Mouse (Mus musculus): ENCODE measurements around the gene Snx32. TPM values are rescaled to one million over a fixed set of nuclear protein-coding genes. Genes with fewer than 3 reads are reported as not detected.
"Not testable (repeated sequence)": the region's sequence is repeated elsewhere in the genome, so short reads cannot be mapped to it uniquely, and the experiment has no call there.

Gene Snx32
- total RNA-seq, 2 experiments from 2014 or later = 88.3 TPM

DNA sequence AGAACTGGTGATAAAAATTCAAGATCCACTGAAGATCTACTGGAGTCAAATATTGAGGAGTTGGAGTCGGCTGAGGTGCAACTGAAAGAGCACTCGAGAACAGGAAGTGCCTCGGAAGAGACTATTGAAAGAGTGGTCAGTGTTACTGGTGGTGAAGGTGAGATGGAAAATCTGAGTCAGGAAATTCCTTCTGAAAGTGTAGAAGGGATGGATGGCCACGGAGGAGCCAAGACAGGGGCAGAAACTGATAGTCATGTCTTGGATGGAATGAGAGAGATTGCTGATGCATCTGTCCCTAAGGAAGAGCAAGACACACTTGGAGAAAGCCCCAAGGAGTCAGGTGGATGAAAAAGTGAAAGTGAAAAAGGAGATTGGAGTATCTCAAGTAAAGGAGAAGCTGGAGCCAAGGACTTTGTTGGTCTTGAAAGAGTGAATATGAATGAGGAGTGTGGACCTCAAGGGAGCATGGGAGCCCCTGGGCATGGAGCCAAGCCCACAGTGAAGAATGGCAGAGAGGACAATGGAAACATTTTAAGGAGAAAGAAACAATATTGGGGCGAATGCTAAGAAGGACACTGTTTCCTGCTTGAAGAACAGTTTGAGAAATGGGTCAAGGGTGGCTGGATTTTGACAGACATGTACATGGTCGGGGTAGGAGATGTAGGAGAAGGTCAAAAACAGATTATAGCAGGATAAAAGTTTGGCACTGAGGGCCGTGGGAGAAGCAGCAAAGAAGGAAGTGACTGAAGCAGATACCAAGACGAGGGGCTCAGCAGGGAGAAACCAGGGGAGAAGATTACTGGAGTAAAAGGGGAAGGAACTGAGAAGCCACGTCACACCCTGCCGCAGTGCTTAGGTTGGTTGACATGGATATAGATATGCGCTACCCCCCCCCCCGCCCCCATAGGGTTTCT lies 2.0 kb upstream of the Snx32 start:
- DNase-seq (ENCODE audit: low spot score in 2 of 2) = no peak

DNA sequence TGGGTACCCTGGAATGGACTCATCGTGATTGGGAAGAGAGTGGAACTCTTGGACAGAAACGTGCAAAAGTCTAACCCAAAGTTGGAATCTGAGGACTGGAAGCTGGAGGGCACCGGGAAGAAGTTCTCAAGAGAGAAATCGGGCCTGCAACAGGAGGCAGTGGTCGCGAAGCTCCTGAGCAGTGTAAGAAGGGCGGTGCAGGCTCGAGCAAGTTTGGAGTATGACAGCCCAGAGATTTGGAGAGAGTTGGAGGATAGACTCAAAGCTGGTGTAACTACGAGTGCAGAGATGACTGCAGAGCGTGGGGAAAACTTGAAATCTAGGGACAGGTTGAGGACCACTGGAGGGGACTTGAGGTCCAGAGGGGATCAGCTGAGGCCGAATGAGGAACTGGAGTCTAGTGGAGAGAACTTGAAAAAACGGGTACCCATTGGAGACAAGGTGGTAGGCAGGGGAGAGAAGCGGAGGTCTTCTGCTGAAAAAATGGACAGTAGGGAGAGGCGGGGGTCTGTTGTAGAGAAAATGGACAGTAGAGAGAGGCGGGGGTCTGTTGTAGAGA lies 815 bp upstream of the Snx32 start:
- no peak for DNase-seq (ENCODE audit: low spot score in 2 of 2)

DNA sequence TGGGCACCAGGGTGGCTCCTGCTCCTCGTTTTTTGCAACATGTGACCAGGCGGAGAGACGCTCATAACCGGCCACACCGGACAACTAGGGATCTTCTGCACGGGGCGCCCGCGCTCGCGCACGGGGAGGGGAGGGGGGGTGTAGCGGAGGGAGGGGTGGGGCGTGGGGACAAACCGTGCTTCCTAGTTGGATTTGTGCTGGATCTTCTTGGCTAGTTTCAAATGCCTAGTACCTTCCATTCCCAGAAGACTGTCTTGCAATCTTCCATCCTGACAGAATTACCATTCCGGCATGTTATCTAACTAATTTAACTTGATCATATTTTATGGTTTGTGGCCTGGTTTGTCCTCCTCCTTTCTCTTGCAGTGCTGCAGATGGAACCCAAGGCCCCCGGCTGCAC lies 6.7 kb downstream of the Snx32 start, which contains the start of gene 1700020D05Rik:
1700020D05Rik (minus strand) TSS at position 101 of the 400 bp plus-strand sequence.
- DNase-seq (ENCODE audit: low spot score in 2 of 2) = no peak

DNA sequence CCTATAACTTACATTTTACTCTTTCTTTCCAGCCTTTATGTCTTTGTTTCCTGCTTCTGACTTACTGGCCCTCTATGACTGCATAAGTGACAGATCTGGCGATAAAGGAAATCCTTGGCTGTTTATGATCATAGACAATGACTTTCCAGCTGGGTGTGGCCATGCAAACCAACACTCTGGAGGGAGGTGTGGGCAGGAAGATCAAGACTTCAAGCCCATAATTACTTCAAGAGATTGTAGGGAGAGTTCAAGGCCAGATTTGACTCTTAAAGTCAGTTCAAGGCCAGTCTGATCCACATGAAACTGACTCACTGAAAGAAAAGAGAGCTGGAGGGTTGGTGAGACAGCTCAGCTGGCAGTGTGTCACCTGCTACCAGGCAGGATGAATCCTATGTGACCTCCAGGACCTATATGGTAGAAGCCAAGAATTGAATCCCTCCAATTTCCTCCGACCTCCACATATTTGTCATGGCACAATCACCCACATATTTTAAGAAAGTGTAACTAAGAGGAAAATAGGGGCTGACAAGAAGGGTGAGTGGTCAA lies 9.9 kb downstream of the Snx32 start:
- no peak for DNase-seq (ENCODE audit: low spot score in 2 of 2)

DNA sequence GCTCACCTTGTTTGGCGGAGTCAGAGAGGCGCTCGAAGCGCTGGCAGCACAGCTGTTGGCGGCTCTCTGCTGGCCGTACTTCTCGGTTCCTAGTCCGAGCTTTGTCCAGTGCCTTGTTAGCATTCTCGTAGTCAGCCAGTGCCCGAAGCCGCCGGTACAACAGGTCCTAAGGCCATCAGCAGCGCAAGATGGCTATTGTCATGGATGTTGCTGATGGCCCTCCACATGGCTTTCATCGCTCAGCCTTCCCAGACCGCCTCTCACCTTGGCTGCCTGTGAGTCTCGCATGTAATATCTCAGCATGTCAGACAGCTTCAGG lies 14.3 kb downstream of the Snx32 start:
- no peak for DNase-seq (ENCODE audit: low spot score in 2 of 2)

DNA sequence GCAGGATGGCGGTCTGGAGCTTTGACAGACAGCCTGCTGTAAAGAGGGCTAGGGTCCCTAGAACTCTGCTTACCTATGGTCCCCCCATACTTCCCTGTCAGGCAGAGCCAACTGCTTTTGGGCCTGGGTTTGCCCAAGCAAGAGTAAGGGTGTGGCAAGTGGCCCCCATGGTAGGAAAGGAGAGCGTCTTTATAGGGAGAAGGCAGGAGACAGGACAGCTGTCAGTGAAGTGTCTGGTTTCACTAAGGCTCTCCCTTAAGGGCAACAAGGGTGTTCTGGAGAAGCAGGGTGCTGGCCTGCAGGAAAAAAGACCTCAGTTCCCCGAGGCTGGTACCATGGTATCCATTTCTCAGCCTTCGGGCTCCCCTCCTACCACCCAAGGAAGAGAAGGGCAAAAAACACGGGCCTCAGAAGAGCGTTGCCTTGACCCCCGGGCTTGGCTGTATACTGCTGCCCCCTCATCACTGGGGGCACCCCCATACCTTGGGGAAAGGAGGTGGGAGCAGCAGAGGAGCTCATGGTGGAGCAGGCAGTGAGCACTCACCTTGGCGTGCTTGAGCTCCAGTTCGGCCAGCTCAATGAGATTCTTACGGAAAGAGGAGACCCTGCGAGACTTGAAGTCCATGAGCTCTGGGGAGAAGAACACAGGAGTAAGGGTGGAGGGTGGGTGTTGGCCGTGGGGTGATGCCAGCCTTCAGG lies 14.8 kb downstream of the Snx32 start:
- no peak for DNase-seq (ENCODE audit: low spot score in 2 of 2)

DNA sequence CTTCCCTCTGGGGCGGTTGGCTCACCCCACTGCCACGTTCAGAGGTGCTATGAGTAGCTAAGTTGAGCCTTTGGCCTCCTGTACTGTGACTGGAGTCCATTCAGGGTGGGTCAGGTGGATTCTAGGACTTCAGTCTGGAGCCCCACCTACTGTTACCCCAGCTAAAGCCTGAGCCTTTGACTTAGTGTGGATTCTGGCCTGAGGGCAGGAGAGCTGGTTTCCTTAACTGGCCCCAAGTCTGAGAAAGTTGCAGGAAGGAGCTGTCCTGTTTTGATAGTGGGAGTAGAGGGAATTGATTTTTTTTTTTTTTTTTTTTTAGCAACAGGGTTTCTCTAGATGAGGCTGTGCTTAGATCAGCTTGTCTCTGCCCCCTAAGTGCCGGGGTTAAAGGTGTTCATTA lies 16.0 kb downstream of the Snx32 start:
- DNase-seq (ENCODE audit: low spot score in 2 of 2) = no peak

DNA sequence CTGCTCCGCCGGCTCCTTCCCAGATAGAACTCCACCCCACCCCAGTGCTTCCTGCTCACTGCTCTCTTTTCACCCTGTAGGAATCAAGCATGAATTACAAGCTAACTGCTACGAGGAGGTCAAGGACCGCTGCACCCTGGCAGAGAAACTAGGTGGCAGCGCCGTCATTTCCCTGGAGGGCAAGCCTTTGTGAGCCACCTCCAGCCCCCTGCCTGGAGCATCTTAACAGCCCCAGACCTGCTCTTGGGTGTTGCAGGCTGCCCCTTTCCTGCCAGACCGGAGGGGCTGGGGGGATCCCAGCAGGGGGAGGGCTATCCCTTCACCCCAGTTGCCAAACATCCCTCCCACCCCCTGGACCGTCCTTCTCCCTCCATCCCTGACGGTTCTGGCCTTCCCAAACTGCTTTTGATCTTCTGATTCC lies 17.0 kb downstream of the Snx32 start:
- not testable (repeated sequence) for DNase-seq (ENCODE audit: low spot score in 2 of 2)

DNA sequence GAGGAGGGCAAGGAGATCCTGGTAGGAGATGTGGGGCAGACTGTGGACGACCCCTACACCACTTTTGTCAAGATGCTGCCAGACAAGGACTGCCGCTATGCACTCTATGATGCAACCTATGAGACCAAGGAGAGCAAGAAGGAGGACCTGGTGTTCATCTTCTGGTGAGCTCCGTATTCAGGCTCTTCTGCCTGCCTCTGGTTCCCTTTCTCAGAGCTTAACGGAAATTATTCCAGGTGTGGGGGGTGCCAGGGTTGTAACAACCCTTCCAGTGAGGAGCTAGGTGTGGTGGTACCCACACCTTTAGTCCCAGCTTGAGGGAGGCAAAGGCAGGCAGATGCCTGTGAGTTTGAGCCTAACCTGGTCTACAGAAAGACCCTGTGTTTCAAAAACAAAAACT lies 17.7 kb downstream of the Snx32 start:
- DNase-seq (ENCODE audit: low spot score in 2 of 2) = no peak

DNA sequence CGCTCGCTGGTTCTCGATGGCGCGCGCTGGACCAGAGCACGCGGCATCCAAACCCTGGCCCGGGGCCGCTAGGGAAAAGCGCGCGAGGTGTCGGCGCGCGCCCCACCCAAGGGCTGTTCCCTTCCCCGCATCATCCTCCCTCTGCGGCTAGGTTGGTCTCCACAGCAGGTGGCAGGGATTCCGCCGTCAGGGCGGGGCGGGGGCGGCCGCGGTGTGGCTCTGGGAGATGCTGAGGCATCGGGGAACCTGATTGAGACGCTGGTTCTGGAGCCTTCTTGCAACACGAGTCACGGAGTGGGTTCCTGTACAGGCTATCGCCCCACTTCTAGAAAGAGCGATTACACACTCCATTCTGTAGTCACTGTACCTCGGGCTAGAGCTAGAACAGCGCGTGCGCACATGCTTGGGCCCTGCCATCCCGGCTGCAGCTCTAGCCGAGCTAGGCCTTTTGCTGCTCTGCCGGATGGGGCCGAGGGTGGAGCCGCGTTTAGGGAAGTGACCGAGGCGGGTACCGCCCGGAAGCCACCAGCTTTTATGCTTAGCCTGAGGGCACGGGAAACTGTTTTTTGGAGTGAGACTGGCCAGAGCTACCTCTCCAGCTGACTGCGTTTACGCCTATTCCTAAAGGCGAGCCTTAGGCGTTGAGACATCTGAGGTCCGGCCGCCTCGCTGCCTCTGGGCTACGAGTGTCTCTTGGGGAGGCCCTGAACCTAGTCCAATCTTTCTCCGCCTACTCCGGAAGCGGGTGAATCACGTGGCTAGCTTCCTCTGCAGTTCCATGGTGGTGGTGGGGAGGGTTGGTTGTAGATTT lies 19.2 kb downstream of the Snx32 start:
- peak; percentile 73 to 77 for DNase-seq (ENCODE audit: low spot score in 2 of 2)

DNA sequence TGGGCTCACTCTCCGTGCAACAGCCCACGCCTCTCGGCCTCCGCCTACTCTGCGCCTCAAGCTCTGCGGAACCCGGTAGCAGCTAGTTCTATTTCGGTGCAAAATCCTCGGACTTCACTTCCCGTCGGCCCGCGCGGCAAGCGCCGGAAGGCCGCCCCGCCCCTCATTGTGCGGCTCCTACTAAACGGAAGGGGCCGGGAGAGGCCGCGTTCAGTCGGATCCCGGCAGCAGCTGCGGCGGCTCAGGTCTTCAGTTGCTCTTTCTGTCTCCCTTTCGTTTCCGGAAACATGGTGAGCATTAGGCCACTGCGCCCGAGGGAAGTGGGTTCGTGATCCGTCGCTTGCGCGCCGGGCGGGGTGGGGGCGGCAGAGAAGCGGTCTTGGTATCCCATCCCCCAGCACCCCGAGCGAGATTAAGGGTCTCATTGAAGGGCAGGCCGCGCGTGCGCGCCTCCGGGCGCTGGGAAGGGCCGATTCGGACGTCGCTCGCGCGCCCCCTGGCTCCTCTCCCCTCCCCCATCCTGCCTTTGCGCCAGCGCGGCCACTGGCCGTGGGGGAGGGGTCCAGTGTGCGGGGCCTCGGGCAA lies 19.9 kb downstream of the Snx32 start, which contains the start of gene Cfl1:
Cfl1 (plus strand) TSS at position 143 of the 585 bp plus-strand sequence.
- peak; percentile 95 to 97 for DNase-seq (ENCODE audit: low spot score in 2 of 2)

DNA sequence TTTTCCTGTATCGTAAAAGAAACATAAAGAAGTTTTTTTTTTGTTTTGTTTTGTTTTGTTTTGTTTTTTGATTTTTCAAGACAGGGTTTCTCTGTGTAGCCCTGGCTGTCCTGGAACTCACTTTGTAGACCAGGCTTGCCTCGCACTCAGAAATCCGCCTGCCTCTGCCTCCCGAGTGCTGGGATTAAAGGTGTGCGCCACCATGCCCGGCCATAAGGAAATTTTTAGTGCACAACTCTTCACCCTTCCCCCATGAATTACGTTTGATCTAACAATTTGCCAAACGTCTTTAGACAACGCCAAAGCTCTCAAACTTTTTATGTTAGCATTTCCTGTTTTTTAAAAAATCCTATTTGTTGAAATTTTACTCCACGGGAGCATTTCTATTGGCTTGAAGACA lies 20.6 kb downstream of the Snx32 start:
- DNase-seq (ENCODE audit: low spot score in 2 of 2) = not testable (repeated sequence)

DNA sequence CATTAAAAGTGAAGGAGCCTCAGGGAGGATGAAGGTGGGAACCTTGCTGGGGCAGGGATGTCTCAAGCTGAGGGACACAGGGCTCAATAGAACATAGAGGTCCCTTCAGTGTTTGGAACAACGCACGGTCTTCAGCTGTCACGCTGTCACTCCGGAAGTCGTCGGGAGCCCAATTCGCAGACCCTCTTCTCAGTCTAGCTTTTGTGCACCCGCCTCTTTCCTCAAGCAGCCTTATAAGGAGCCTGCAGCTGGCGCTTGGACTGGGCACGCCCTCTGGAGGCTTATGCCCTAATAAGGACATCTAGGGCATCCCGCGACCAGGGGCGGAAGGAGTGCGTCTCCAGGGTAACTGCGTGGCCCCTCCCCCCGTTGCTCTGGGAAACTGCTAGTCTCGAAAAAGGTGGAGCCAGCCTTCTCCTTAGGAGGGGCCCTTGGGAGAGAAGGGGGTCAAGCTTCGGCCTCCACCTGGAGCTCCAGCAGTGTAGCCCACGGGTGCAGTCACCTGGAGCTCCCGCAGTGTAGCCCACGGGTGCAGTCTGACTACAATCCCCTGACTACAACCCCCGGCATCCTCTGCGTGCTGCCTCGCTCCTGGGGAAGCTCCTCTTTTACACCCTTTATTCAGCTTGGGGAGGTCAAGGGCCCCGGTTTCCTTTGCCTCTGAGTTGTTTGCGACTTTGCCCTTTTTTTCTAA lies 21.3 kb downstream of the Snx32 start:
- peak; percentile 96 to 97 for DNase-seq (ENCODE audit: low spot score in 2 of 2)

DNA sequence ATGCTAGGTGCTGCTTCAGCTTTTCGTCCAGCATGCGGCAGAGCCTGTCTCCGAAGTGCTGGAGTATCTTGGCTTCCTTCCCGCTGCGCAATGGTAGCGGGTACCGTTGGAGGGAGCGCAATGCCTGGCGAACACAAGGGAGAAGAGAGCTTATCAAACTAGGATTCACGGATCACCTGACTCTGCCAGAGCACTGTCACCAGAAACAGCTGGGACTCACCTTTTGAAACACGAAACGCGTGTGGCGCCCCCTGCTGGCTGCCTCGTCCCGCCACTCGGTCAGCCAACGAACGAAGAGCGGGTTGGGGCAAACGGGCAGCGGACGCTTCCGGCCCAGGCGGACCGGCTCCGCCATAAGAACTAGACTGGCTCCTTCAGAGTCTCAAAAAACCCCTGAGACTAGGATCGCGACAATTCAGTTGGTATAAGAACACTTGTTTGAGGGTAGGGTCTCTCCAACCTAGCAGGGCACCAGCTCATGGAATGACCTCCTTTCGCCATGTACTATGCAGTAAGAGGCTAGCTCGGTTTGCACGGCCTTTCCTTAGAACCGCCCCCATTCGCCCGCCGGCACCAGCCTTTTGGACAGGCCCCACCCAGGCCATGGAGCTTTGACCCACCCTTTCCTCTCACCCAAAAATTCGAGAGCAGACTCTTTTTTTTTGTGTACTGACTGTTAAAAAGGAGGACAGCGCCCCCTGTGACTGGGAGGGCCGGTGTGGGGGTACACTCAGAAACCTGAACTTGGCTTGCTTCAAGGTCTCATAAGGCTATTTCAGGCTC lies 22.4 kb downstream of the Snx32 start, which contains the start of gene Mus81:
Mus81 (minus strand) TSS at position 635 of the 783 bp plus-strand sequence.
- DNase-seq (ENCODE audit: low spot score in 2 of 2) = peak; percentile 93 to 97

DNA sequence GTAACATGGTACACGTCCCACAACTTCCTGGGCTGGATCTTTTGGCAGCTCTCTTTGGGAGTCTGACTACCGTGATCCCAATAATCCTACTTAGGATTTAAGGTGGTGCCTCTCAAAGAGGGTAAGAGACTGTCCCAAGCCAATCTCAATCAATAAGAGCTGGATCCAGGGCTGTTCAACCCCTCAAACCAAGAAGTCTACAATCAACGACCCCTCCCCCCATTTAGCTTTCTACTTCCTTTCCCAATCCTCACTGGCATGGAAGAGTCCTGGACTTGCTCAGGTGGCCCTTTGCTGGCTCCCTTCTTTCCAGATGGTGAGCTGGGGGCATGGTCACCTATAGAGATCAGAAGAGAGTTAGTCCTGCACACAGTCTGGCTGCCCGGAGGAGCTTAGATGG lies 23.6 kb downstream of the Snx32 start:
- DNase-seq (ENCODE audit: low spot score in 2 of 2) = no peak

DNA sequence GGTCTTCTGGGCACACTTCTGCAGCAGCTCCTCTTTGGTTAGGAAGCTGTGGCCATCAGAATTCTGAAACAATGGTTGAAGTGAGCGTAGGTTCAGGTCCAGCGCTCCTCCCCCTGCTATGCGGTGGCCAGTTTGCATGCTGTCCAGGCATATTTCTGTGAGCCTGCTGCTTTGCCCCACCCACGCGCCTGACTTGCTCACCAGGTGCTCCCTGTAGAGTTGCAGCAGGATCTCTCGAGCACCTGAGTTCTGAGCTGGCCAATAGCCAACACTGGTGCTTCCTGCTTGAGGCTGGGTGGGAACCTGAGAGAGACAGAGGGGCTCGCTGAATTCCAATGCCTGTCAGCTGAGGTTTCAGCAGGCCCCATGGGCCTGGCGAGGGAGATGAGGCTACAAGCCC lies 24.1 kb downstream of the Snx32 start:
- no peak for DNase-seq (ENCODE audit: low spot score in 2 of 2)

DNA sequence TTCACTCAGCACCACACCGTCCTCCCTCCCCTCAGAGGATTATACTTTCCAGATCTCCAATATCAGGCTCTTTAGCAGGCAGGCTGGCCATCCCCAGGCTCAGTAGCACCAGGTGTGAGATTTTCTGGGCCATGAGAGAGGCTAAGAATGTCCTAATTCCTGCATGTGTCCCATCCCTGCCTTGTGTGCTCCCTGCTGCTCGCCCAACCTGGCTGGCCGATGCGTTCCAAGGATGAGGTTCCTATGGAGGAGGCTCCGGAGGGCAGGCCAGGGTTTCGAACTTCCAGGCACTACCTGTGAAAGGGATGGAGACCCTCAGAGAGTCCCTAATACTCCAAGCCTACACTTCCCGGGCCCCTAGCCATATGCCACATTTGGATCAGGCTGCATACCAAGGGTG lies 24.5 kb downstream of the Snx32 start:
- no peak for DNase-seq (ENCODE audit: low spot score in 2 of 2)

DNA sequence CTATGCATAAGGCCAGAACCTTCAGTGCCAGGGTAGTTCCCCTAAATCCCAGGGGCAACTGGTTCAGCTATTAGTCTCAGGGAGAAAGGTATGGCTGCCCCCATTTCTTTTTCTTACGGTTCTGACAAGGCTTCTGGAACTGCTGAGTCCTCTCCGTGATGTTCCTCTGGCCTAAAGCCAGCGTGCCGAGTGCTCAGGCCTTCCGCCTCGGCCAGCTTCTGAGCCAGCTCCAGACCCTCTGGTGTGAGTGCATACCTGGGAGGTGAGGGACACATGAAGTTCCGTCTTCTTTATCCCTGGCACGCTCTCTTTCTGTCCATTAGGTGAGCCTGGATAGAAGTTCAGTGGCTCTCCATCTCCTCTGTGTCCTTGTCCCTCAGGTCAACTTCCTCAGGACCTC lies 25.0 kb downstream of the Snx32 start:
- no peak for DNase-seq (ENCODE audit: low spot score in 2 of 2)

DNA sequence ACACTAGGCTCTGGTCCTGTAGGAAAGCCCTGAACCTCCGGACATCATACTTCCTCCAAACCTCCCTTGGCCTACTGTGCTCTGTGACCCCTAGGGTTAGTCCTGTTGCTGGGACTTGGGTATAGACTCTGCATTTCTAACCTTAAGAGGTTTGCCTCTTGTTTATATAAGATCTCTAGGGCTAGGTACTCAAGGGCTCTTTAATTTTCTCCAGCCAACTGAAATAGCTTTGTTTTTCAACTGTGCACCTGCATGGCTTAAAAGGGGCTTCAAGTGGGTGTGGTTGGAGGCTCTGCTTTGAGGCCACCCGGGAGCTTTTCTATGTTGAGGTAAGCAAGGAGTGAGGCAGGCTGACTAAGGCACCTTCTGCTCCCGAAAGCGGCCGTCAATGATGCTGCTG lies 25.8 kb downstream of the Snx32 start:
- DNase-seq (ENCODE audit: low spot score in 2 of 2) = no peak

Data from left cerebral cortex, adult 18-20 months (tissue).